Mouse (Mus musculus) fat pad, adult 2 months (tissue): ENCODE measurements around the gene Ttc23.

Experiments used
- DNase-seq: peaks from one replicate; pipeline ENCODE4 v3.0.0-alpha.2; 2011; ENCODE audit warnings: low read depth, low spot score; ENCODE audit errors: extremely low read depth

Gene Ttc23

DNA sequence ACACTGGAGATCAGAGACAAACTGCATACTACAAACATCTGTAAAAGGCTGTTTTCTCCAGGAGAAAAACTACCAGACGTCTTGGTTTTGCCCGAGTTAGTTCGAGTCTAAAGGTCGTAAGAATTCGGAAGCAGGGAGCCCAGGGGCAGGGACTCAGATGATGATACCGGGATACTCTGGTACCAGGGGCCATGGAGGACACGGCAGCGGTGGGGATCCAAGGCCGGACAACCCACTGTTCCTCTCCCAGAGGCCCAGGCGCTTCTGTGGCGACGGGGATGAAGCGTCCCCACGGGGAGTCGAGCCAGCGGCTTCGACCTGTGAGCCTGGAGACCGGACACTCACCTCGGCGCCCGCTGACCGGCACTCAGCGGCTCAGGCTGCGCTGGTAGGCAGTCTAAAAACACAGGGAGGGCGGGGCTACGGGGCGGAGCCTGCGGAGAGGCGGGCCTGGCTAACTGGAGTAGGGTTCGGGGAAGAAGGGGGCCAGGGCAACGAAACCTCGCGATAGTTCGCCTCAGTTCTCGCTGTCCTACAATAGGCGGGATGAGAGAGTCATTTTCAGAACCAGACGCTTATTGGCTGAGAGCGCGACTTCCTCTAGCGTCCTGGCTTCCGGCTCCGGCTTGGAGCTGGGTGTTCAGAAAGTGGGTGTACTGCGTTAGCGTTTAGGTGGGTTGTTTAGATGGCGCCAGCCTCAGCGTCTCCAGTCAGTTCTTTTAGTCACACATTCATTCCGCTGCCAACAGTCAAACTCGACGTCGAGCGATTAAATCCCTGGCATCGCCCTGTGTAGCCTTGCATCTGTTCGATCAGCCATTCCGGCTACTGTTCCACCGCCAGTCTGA, 2.2 kb upstream of the Ttc23 start, which contains the start of gene Lrrc28:
Gene Lrrc28 (minus strand): TSS at position 436 of the 848 bp plus-strand sequence.
- peak; percentile 92 for DNase-seq

DNA sequence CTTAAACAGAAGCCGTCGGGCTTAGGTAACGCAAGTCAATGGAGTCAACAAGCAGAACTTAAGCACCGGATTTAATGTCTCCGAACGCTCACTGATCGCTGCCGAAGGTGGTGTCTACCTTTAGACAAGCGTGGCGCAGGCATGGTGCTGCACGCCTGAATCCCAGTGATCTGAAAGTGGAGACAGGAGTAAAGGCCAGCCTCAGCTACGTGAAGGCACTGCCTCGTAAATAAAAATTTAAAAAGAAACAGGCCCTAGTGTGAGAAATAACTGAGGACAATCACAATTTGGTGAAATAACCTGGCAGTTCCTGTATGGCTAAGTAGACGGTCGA, 1.6 kb upstream of the Ttc23 start:
- no peak for DNase-seq

DNA sequence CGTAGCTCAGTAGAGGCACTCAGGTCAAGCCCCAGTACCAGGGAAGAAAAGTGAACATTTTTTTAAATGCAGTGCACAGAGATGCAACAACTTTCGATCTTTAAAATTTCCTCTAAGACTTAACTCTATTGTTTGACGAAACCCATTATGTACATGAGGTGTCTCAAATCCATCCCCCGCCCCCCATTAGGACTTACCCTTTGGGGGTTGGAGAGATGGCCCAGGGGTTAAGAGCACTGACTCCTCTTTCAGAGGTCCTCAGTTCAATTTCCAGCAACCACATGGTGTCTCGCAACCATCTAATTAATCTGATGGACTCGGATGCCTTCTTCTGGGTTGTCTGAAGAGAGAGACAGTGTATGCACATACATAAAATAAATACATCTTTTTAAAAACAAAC, 1.1 kb upstream of the Ttc23 start:
- no peak for DNase-seq

DNA sequence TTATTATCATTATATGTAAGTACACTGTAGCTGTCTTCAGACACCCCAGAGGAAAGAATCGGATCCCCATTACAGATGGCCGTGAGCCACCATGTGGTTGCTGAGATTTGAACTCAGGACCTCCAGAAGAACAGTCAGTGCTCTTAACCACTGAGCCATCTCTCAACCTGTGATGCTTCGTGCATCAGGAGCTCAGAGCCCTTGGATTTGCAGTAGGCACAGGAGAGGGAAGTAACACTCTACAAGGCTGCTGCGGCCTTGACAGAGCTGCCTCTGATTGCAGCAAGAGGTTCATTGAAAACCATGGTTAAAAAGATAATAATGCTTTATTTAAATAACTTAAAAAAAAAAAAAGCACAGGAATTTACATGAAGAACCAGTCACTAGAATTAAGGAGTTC, 1.2 kb downstream of the Ttc23 start:
- DNase-seq = no peak

DNA sequence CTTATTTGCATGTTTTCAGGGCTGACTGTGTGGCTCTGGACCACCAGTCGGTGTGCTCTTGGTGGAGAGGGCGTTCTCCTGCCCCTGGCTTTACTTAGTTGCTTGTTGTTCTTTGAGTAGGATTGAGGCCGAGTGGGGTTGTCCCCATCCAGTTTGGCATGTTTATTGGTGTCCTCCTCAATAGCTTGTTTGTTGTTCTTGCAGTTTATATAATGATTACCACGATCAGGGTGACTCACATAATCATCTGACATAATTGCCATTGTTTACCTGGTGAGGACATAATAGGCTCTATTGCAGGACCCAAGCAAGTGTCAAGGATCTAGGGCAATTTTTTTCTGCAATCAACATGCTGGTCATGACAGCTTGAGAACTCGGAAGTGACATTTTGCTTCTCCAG, 5.0 kb downstream of the Ttc23 start:
- DNase-seq = no peak

DNA sequence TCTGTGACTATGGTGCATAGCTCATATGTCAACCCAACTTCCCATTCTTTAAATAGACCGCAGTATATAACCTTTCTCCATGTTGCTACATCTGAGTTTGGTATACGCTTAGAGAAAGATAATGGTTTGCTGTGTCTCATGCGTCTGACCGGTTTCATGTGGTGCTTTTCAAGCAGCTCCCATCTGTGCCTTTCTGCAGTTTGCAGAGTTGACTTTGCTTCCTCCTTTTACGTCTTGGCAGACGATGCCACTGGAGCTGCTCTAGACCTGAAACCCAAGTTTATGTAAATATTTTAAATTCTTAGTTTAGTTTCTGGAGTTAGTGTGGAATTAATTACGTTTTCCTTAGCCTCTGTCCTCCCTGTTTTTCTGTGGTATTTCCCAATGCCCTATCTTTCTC, 7.5 kb downstream of the Ttc23 start:
- no peak for DNase-seq

DNA sequence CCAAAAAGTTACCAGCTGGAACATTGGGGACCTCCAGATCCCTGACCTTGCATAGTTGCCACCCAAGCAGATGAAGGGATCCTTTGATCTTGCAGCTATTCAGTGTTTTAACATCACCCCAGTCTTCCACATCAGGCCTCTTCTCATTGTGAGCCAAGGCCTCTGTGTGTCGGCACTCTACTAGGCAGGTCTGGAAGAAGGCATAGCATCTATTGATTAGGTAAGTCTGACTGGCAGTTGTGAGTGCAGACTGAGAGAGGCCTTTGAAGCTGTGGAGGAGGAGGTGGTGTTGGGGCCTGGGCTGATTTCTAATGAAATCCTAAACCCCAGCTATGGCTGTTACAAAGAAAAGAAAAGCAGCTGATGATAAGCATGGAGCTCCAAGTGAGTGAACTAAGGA, 8.0 kb downstream of the Ttc23 start:
- no peak for DNase-seq

DNA sequence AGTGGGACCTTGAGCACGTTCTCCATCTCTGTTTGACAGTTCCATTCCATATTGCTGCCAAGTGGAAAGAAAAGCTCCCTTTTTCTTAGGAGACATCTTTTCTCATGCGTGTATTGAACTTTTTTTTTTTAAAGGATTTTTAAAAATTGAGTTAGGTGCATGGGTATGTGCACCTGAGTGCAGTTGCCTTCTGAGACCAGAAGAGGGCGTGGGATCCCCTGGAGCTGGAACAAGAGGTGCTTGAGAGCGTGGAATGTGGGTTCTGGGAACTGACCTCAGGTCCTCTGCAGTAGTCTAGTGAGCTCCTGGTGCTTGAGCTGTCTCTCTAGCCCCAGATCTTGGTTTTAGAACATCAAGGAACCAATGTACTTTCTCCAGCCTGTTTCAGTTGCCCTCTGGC, 10.9 kb downstream of the Ttc23 start:
- no peak for DNase-seq

DNA sequence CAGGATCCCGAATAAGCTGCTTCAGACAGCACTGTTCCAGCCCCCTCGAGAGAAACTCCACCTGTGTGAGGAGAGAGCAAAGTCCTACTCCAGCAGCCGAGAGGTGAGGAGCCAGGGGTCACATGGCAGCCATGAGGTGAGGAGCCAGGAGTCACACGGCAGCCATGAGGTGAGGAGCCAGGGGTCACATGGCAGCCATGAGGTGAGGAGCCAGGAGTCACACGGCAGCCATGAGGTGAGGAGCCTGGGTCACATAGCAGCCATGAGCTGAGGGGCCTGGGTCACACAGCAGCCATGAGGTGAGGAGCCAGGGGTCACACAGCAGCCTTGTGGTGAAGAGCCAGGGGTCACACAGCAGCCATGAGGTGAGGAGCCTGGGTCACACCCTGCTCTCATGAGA, 15.2 kb downstream of the Ttc23 start:
- DNase-seq = no peak

DNA sequence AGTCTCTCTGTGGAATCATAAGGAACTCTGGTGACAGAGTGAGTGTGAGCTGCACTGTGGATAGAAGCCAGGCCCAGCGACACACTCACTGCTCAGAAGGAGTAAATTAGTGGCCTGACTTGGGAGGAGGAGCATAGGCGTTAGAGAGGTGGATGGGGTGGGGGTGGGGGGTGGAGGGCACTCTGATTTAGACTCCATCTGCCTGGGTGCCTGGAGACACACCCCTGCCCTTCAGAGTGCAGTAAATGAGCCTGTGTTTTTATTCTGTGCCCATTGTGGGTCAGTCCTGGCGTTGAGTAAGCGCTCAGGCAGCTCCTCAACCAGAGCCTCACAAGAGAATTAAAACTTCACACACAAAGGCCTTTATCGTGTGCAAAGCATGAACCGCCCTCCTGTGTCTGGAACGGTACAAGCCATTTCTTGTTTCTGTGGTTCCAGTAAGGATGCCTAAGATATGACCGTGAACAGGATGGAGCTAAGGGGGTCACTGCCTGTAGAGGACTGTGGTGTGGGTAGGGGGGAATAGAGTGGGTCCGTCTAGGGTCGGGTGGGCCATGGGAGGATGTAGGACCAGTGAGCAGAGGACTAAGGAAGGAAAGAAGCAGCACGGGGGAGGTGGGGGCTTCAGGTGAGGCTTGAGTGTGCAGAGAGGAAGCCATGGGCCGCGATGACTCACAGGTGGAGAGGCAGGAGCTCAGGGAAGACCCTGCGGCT, 16.9 kb downstream of the Ttc23 start:
- no peak for DNase-seq

DNA sequence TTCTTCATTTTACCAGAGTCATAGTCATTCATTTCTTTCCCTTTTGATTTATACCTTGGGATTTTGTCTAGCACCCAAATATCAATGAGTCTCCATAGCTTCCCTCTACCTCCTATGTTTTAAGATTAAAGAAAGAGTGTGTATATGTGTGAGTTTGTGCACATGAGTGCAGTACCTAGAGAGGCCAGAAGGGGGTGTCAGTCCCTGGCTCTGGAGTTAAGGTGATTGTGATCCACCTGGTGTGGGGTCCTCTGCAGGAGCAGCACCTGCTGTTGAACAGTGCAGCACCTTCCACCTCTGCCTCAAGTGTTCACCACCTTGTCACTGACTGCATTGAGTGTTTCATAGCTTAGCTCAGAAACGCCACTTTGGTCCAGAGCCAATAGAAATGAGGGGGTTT, 23.8 kb downstream of the Ttc23 start:
- no peak for DNase-seq

DNA sequence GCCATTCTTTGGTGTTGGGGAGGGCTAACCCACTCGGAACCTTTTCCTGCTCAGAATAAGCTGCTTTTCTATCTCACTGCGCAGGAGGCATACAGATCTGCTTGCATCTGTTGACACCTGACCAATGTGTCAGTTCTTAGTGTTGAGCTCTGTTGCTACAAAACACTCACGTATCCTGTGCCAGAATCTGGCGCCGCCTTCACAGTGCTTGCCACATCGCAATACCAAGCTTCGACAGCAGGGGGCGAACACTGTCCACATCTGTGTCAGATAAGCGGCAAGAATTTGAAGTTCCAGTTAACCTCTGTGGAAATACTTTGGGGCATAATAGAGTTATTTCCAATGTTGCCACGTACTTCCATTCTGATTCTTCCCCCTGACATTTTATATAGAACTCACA, 25.4 kb downstream of the Ttc23 start:
- no peak for DNase-seq

DNA sequence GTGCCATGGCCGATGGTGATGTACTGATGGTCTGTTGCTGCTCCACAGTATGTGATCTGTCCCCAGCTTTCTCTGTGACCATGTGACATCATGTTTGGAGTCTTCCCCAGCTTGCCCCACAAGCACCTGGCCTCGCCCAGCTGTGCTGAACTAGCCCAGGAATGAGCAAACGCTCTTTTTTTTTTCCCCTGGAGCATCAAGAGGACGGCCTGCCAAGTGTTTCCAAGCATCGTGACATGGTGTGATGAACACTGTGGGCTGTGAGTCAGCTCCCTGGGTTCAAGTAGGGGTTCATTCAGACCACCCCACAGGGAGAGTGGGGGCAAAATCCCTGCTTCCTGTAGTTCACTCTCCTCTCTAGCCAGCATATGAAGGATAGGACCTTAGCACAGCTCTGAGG, 26.4 kb downstream of the Ttc23 start:
- no peak for DNase-seq

DNA sequence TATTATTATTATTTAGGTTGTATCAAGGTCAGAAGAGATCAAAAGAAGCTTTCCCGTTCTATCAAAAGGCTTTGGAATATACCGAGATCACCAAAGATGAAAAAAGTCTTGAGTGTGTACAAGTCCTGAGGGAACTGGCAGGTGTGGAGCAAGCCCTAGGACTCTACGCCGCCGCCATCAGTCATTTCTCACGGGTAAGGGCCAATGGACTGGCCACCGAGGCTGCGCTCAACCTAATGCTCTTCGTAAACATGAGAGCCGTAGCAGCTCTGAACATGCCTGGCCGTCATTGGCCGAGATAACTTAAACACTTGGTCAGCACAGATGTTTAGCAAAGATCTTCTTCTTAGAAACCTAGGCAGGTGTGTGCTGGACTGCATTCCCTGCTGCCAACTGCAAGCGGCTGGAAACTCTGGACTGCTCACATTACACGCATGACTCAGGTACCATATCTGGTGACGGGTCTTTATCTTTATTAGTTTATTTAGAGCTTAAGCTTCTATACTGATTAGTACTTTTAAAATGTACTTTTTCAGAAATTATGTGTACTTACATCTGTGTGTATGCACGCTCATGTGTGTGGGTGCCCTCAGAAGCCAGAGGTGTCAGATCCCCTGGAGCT, 31.8 kb downstream of the Ttc23 start:
- DNase-seq = no peak

DNA sequence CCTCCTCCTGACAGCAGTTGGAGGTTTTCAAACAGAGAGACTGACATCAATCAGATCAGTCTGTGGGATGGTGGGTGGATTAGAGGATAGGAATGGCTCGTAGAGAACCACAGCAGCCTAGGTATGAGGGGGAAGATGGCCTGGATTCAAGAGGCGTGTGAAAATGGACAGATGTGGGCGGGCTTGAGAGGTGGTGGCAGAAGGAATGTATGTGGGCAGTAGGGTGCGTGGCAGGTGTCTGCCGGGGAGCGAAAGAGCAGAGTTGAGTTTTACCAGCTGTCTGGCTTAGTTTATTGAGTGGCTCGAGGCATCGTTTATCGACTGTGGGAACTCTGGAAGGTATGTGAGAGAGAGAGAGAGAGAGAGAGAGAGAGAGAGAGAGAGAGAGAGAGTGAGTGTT, 33.9 kb downstream of the Ttc23 start:
- DNase-seq = no peak

DNA sequence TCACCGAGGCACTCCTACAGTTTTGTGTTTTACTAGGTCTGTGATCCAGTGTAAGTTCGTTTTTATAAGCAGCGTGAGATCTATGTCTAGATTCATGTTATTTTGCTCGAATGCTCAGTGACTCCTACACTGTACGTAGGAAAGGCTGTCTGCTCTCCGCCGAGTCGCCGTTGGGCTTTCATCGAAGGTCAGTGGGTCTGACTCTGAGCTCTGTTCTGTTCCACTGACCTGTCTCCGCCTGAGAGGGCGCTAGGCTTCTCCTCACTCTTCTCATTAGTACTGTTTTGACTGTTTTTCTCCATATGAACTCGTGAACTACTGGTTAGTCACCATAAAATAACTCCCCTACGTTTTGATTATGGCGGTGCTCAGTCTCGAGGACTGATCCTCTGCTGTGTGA, 35.8 kb downstream of the Ttc23 start:
- DNase-seq = no peak

DNA sequence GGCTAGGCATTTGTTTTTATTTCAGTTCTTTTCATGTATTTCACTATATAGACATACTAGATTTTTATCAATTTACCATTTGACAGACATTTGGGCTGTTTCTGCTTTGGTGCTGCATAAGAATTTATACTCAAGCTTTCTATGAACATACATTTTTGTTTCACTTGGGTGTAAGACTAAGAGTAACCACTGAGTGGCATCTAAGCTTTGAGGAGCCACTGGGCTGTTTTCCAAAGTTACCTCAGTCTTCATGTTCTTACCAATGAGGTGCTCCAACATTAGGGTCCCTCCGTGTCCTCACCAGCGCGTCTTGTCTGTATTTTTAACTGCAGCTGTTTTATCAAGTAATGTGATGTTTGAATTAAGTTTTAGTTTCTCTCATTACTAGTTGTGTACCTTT, 39.3 kb downstream of the Ttc23 start:
- DNase-seq = no peak

DNA sequence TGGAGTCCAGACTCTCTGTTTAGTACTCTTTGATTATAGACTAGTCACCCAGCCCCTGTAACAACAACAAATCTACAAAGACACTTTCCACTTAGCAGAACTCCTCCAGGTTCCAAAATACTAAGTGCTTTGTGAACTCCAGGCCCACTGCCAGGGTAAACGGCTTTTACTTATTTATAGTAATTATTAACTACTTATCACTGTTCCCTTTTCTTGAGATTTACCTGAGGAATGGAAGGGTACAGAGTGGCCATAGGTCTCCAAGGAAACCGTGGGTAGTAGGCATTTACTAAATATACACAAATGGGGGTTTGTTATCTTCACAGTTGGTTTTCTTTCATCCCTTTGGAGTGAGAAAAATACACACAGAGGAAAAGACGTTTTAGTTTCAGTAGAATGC, 41.1 kb downstream of the Ttc23 start:
- no peak for DNase-seq

DNA sequence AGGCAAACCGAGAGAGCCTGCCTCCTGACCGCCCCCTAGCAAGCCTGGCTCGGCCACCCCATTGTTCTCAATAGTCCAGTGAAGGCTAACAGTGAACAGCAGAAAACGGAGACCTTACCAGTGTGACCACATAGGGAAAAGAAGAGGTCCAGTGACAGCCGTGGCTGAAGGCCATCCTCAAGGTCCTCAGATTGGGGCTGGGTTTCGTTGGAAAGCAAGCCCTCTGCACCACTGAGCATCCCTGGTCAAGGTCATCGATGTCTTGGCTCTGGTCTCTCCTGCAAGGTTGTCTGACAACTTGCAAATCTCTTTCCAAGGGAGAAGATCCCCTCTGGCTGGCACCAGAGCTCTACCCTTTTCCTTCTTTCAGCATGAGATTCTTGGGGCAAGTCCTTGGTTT, 42.6 kb downstream of the Ttc23 start:
- DNase-seq = no peak

DNA sequence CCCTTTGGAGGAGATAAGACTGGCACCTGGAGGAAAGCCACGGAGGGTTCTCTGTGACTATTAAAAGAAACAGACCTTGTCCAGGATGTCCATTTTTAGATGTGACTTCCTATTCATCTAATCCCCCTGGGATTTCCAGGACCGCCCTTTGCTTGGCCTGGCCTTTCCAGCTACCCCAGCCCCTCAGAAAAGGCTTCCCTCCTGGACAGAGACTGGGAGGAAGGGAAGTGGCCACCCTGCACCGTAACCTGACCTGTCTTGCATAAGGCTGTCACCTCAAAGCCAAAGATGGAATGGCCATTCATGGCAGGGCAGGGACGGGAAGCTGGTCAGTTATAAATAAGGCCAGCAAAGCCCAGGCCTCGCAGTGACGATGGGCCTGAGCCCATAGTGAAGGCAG, 43.8 kb downstream of the Ttc23 start:
- no peak for DNase-seq

DNA sequence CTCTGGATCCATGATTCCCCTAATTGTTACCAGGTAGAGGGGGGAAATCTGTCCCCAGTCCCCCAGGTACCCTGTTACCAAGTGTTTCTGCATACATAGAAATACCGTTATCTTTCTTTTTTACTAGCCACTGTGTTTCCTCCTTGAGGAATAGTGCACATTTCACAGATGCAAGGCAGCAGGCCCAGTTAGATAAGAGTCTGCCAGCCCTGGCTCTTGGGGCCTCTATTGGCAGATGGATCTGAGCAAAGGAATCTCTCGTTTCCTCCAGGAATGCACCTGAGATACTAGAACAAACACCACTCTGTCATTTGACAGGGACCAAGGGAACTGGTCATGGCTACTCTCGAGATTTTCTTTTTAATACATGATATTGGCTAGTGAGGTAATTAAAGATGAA, 44.9 kb downstream of the Ttc23 start:
- DNase-seq = no peak

DNA sequence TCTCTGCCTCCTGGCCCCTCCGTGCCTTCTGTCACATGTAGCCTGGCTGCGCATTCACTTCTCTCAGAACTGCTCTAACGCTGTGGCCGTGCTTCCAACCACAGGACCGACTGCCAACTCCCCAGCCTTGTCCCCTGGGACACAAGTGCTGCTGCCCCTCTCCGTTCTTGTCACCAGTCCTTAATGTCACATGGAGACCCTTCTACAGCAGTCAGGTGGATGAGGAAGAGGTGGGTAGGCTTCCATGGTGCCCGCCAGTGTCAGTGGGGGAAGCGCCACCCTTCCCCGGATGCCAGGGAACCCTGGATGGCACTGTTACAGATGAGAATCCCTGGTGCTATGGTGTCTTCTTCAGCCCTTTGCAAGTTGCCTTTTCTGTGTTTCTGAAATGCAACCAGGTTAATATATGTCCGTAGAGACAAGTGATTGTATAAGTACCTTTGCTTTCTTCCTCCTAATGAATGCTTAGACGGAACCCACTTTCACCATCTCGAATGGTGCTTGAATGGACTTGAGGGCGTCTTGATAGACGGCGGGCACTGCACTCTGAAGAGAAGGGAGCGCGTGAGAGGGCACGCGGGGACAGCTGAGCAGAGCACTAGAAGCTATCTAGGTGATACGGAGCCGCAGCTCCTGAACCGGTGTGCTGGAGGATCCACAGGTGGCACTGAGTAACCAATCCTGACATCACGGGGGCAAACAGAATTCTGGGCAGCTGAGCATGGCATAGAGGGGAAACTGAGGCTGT, 45.8 kb downstream of the Ttc23 start:
- no peak for DNase-seq
